Mouse (Mus musculus): Measurements from ENCODE around the gene Ak9.

Ak9 gene

DNA sequence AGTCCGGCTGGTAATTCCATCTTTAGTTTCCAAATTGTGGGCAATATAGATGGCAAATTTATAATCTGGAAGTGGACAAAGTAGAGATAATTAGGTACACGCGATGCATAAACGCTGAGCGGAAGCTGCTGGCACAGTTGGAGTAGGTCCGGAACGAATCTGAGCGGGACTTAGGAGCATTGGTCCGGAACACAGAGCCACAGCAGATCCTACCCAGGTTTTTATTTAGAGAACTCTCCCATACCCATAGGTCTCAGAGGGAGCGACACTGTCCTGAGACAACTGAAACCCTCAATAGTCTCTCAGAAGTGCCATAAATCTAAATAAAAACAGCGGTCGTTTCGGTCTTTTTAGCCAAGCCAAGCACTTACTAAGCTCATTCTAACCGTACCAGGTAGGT is 145.9 kb downstream of the Ak9 start:
- in situ Hi-C loops (cut with MboI, MseI) = loop anchor here (5.0 kb wide), 1 partner anchor 38 kb away; no protein-coding TSS in a partner anchor

DNA sequence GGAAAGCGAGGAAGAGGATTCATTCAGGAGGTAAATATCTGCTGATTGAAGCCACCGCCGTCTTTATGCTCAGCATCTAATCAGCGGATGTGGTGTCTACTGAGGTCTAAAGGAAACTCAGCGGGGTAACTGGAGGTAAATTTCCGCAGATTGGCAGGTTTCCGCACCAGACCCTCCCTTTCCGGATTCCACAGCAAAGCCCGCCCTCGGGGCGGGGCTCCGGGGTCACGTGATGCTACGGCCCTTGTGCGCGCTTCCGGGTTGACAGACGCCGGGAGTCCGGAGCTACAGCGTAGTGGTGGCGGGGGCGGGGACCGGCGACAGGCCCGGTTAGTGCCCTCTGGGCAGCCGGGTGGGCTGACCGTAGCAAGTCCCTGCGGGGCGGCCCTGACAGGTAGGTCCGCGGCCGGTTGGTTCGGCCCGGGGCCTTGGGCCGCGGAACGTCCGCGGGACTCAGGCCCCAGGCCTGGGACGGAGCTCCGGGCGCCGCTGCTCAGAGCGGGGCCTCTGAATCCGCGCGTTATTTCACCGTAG is 146.4 kb downstream of the Ak9 start, which contains the start of gene Zbtb24:
Zbtb24 (plus strand) TSS at position 247 of the 534 bp plus-strand sequence.
- in situ Hi-C loops (cut with MboI, MseI) = no loop called here

DNA sequence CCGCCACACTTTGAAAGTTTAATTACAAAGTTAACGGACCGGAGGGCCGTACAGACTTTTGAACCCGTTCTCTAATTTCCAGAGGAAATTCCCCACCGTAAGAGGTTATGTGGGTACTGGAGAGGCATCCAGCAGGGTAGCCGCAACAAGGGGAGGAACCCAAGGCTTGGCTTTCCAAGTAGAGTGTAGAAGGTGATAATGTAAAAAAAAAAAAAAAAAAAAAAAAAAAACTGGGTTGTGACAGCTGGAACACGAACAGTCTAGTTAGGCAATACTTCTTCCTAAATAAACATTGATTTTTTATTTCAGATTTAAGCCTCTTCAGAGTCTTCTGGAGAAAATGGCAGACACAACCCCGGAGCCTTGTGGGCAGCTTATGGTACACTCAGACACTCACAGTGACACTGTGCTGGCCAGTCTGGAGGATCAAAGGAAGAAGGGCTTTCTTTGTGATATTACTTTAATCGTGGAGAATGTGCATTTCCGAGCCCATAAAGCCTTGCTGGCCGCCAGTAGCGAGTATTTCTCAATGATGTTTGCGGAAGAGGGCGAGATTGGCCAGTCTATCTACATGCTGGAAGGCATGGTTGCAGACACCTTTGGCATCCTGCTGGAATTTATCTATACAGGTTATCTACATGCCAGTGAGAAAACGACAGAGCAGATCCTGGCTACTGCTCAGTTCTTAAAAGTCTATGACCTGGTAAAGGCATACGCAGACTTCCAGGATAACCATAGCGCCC is 147.2 kb downstream of the Ak9 start:
- in situ Hi-C loops (cut with MboI, MseI) = no loop called here

DNA sequence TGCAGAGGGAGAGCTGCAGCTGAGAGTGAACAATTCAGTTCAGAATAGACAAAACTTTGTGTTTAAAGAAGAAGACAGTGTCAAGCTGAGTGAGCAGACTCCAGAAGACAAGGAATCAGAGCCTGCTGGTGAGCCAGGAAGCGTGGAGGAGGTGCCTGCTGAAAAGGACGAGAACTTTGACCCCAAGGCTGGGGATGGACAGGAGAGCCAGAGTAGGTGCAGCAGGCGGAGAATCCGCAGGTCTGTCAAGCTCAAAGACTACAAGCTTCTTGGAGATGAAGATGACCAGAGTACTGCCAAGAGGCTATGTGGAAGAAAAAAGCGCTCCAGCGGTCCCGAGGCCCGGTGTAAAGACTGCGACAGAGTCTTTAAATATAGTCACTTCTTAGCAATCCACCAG is 147.9 kb downstream of the Ak9 start:
- in situ Hi-C loops (cut with MboI, MseI) = no loop called here

DNA sequence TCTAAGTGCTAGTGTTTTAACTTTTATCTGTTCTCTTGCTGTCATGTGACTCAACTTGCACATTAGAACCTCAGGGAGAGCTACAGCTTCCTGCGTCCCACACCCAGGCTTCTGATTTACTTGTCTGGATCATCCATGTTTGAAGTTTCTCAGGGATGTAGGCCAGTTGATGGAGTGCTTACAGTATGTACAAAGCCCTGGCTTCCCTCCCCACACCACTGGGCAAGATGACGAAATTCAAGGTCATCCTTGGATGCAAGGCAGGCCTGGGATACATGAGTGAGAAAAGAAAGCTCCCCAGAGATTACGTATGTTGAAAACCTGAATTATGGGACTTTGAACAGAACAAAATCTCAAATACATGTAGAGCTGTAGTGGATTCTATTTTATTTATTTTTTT is 149.0 kb downstream of the Ak9 start:
- in situ Hi-C loops (cut with MboI, MseI) = no loop called here

DNA sequence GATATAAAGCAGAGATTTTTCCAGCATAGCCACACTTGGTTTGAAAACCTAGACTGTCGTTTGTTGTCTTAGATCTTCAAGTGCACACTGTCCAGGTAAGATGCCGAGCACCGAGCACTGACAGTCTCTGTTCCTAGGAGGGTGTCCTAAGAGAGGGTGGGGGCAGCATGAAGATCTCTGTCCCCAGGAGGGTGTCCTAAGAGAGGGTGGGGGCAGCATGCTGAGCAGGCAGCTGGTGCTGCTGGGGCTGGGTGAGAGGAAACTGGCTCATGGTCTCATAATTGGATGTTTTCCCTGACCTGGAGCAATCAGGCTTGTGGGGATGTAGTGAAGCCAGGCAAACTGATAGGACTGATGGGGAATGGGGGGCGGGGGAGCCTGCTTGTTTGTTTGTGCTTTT is 156.2 kb downstream of the Ak9 start:
- in situ Hi-C loops (cut with MboI, MseI) = no loop called here

DNA sequence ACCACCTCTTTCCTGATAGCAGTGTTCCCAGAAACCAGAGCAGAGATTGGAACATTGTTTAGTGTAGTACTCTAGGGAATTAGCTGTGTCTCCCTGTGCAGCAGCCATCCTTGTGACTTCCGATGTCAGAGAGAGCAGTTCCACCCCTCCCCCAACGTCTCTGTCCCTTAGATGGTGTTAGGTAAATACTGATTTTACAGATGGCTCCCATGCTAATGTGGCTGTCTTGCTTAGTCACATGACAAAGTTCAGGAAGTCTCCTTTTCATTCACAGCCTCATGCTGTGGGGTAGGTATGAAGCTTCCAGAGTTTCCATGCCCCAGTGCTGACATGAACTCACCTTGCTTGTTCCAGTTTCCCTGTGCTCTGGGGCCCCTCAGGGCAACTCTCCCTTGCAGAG is 156.7 kb downstream of the Ak9 start:
- in situ Hi-C loops (cut with MboI, MseI) = no loop called here

DNA sequence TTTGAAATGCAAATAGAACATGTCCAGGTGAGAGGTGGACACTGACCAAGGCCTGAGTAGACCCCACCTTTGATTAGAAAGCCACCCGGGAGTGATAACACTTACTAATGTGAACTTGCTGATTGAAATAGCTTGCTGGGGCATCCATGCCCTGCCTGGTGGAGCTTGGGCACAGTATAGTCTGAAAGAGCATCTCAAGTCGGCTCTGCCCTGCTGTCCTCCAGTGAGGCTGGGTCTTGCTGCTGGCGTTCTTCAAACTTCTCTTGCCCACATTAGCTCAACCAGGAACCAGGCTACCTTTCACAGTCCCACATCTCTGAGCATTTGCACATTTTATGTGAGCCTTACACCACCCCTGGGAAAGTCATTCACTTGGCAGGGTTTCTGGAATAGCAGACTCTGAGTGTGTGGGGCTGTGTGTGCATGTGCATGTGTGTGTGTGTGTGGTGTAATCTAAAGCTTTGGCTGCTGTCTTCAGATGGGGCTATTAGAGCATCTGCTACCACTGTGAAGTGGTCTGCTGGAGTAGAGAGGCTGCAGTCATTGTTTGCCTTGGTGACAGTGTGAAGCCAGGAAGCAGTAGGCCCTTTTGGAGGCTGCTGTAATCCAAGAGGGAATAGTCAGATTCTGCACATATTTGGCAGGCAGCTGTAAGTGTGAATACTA is 157.4 kb downstream of the Ak9 start:
- in situ Hi-C loops (cut with MboI, MseI) = no loop called here

DNA sequence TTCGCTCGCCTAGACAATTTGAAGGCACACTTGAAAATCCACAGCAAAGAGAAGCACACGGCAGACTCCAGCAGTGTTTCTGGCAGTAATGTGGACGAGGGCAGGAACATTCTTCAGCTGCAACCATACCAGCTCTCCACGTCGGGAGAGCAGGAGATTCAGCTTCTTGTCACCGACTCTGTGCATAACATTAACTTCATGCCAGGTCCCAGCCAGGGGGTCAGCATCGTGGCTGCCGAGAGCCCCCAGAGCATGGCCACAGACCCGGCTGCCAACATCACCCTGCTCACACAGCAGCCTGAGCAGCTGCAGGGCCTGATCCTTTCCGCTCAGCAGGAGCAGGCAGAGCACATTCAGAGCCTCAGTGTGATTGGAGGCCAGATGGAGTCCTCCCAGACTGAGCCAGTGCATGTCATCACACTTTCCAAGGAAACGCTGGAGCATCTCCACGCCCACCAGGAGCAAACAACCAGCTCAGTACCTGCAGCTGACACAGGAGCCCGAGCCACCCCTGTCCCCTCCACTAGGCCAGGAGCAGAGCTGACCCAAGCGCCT is 160.7 kb downstream of the Ak9 start:
- in situ Hi-C loops (cut with MboI, MseI) = no loop called here

DNA sequence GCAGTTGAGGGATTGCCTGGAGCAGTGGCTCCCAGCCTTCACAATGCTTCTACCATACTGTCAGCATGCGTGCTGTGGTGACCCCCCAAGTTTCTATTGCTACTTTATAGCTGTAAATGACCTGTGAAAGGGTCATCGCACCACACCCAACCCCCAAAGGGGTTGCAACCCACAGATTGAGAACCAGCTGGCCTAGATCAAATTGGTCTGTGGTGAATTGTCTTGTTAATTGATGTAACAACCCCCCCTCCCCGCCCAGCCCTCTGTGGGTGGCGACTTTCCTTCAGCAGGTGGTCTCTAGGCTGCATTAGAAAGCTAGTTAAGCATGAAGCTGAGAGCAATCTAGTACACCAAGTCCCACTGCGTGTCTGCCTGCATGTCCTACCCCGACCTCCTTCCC is 163.5 kb downstream of the Ak9 start:
- in situ Hi-C loops (cut with MboI, MseI) = no loop called here

DNA sequence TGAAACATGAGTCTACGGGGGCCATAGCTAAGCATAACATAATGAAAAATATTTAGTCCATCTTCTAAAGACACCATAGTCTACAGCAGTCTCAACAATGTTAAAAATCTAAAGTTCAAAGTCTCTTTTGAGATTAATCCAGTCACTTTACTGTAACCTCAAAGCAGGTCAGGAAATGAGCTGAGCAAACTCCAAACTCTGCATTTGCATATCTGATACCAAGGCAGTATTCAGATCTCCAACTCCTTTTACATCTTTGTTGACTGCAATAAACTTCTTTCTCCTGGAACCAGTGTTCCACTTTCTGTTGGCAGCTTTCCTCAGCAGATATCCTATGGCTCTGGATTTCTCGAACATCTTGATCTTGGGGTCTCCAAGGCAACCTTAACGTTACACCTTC is 166.9 kb downstream of the Ak9 start:
- in situ Hi-C loops (cut with MboI, MseI) = no loop called here

DNA sequence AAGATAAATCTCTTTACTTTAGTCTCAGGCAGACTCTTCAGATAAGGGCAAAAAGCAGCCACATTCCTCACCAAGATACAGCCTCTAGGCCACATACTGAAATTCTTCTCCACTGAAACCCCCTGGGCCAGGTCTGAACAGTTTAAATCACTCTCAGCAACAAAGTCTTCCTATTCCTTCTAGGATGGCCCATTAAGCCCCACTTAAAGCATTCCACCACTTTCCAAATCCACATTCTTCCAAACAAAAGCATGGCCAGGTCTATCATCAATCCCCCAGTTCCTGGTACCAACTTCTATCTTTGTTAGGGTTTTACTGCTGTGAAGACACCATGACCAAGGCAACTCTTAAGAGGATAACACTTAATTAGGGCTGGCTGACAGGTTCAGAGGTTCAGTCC is 168.8 kb downstream of the Ak9 start:
- in situ Hi-C loops (cut with MboI, MseI) = no loop called here

DNA sequence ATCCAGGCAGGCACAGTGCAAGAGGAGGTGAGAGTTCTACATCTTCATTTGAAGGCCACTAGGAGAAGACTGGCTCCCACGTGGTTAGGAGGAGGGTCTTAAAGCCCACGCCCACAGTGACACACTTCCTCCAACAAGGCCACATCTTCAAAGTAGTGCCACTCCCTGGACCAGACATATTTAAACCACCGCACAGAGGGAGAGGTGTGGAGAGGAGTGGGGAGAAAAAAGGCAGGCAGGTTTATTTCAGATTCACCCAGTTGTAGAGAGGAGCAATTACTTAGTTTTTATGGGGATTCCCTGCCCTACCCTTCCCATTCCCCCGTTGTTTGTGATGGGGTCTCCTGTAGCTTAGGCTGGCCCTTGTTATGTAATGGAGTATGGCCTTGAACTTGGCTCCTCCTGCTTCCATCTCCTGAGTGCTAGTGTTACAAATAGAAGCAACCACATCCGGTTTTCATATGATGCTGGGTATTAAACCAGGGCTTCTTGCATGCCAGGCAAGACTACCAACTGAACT is 169.2 kb downstream of the Ak9 start:
- in situ Hi-C loops (cut with MboI, MseI) = no loop called here

DNA sequence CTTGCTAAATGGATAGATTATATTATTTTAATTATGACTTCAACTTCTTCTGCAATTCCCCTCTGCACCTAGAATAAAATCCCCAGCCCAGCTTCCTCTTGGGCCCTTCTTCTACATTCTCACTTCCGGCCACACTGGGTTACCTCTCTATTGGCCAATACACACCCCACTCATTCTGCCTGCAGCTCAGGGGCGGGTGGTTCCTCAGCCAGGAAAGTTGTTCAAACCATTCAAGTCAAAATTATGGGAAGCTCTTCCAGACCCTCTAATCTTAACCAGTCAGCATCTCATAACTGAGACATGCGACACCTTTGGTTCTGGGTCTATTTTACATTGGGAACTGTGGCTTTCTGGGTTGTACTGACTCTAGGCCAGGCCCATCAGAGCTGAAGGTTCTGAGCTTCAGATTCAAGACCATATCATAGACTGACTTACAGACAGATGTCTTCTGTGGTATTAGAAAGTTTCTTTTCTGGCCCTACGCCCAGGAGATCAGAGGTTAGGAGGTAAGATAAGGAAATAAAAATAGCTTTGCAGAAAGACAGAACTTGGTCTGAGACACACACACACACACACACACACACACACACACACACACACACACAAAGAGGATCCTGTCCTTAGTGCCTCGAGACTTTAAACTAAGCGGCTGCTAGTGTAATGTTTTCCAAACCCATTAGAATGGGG is 170.1 kb downstream of the Ak9 start:
- in situ Hi-C loops (cut with MboI, MseI) = no loop called here

DNA sequence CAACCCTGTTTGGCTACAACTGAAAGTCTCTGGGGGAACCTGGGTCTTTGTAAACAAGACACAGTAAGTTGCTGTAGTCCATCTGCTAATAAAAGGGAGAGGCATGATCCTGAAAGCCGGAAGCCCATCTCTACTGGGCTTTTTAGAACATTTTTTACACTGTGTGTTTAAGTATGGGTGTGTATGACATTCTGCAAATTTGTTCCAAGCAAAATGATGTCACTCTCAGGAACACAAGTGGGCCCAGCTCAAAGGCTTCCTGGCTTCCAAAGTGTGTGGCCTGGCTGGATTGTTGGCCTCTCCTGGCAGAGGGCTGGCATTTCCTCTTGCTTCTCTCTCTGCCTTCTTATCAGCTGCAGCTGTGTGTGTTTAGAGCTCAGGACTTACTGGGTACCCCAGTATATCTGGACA is 171.2 kb downstream of the Ak9 start:
- in situ Hi-C loops (cut with MboI, MseI) = loop anchor here in 1 of 2 experiments (5.0 kb wide), 1 partner anchor 42 kb away; the partner anchor contains the start of gene Cd164

DNA sequence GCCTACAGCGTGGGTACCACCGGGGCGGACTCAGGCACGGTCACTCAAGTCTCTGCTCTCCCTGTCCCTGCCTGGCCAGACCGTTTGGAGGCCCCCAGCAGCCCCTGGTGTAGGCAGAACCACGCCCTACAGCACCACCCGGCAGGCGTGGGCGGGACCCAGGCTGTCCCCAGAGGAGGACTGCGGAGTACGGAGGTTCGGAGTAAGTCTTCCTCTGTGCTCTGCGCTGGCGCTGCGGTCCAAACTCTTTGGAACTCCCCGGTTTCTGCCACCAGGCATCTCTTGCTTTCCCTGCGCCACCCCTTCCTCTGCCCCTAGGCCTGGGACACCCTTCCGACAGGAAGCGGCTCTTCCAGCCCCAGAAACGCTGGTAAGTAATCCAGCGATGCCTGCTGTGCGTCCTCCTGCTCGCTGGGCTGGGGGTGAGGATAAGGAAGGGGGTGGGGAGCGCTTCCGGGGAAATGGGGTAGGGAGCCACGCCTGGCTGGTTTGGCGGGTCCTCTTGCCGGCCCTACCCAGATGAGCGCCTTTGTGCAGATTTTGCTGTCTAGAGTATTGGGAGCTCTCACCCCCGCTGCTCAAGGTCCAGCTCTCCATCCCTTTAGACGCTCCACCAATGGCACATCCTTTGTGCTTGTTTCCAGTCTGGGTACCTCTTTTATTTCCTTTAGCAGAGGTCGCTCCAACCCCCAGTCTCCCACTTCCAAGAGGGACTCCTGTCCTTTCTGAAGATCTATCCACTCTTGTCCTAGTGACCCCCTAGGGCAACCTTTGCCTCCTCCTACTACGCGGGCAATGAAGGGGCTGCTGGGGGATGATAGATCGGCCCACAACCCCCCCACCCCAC is 172.6 kb downstream of the Ak9 start, which contains the start of gene Mical1:
Mical1 (plus strand) TSS at position 144 of the 847 bp plus-strand sequence.
- in situ Hi-C loops (cut with MboI, MseI) = loop anchor here in 1 of 2 experiments (5.0 kb wide), 1 partner anchor 41 kb away; the partner anchor contains the start of gene Cd164

DNA sequence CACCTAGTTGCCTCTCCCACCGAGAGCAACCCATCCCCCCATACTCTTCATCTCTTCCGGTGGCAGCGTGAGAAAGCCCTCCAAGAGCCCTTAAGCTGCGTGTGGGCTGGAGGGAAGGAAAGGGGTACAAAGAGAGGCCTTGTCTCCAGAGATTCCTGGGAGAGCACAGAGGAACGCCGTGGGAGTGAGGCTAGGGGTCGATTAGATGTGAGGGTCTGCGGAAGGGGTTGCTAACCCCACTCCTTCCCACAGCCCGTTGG is 173.2 kb downstream of the Ak9 start:
- in situ Hi-C loops (cut with MboI, MseI) = loop anchor here in 1 of 2 experiments (5.0 kb wide), 1 partner anchor 40 kb away; the partner anchor contains the start of gene Cd164

DNA sequence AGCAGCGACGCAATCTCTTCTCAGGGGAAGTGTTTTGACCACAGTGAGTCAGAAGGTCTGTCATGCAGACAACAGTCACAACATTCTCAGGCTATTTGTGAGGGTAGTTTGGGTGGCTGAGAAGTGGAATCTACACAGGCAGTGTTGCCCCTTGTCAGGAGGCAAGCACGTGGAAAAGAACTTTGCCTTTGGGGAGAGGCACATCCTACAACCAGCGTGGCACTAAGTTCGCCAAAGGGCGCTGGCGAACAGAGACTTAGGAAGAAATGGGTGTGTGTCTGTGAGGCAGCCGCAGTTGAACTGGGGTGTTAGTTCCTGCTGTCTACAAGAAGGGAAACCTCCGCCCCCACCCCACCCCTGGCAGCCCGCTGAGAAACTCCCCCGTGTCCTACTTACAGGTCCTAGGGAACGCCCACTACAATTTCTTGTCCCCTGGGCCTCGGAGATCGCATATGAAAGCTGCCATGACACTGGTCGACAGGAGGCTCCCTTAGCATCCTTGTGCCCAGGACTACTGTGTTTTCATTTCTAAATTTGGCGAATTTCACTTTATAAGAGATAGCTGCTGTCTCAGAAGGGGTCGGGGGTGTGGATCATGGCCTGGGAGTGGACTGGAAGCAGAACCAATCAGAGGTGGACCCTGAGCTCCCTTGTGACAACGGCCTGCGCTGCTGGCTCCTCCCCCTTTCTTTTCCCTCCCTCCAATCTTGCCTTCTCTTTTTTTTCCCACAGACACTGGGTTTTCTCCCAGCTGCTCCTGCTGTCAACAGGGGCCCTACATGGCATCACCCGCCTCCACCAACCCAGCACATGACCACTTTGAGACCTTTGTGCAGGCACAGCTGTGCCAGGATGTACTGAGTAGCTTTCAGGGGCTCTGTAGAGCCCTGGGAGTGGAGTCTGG is 173.8 kb downstream of the Ak9 start:
- in situ Hi-C loops (cut with MboI, MseI) = loop anchor here in 1 of 2 experiments (5.0 kb wide), 1 partner anchor 40 kb away; the partner anchor contains the start of gene Cd164

DNA sequence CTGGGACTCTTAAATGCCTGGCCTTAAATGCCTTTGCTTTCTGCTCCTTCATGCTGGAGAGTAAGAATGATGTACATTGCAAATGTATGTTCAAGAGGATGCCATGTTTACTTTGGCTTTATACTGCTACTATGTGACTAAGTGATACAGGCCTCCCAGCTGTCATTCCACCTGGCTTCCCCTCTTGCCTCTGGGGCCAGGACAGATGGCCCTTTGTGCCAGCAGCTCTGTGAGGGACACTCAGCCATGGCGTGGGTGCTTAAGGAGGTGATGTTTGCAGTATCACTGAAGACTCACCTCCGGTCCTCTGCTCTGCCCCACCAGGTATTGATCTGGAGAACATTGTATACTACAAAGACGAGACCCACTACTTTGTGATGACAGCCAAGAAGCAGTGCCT is 176.2 kb downstream of the Ak9 start:
- in situ Hi-C loops (cut with MboI, MseI) = loop anchor here (5.0 to 10.0 kb wide), 3 partner anchors 37 to 1195 kb away; partner anchors contain the start of genes Ak9 (in 1 of the 2), Cd164 (in 1 of the 2) and Fig4 (in 1 of the 2)

Data from T-helper 17 cell (primary cell).